Mouse (Mus musculus) olfactory bulb, adult 2 months (tissue): ENCODE measurements at regions not wholly inside any gene's neighbourhood (a gene's known extent, or its start where the extent isn't known, plus 50 kb on each side); places are given as distances from the start of the nearest gene placed in this dataset.

Experiments used
- CTCF ChIP-seq: fragments of 200-500 bp; IDR thresholded peaks from 2 replicates; pipeline ENCODE4 v1.5.1; 2012; ENCODE audit warnings: low read depth, mild to moderate bottlenecking, low read length, moderate library complexity; ENCODE audit not compliant: insufficient read depth
- POLR2A ChIP-seq: fragments of 200-500 bp; IDR thresholded peaks from 2 replicates; pipeline ENCODE4 v1.6.1; 2012; ENCODE audit warnings: mild to moderate bottlenecking, low read depth, low read length, moderate library complexity; ENCODE audit not compliant: insufficient read depth

GRCm38 (mm10) chr5:74847824-74848223 is 145.1 kb upstream of the Lnx1 start:
- TF ChIP-seq CTCF (no peak), POLR2A (no peak)
